Mouse (Mus musculus) neural tube, embryonic 12.5 days (tissue): ENCODE measurements at regions not wholly inside any gene's neighbourhood (a gene's known extent, or its start where the extent isn't known, plus 50 kb on each side); places are given as distances from the start of the nearest gene placed in this dataset.
"Not testable (repeated sequence)": the region's sequence is repeated elsewhere in the genome, so short reads cannot be mapped to it uniquely, and the experiment has no call there.

Source experiments
- ATAC-seq: fragments of 200-750 bp; cut with Nextera tagmentation; 2 replicates; pipeline ENCODE4 v1.8.0; 2017; ENCODE audit warnings: low read depth, mild to moderate bottlenecking, moderate TSS enrichment, moderate library complexity; ENCODE audit not compliant: low FRiP score
- H3K27ac ChIP-seq: fragments of 300-500 bp; sonication (generic); 2 replicates; pipeline ENCODE4 v1.5.1; 2016
- H3K27me3 ChIP-seq: fragments of 300-500 bp; sonication (generic); replicated peaks from 2 replicates; pipeline ENCODE4 v1.6.1; 2016; ENCODE audit warnings: mild to moderate bottlenecking
- H3K36me3 ChIP-seq: fragments of 300-500 bp; sonication (generic); 2 replicates; pipeline ENCODE4 v1.6.1; 2016; ENCODE audit warnings: mild to moderate bottlenecking
- H3K4me1 ChIP-seq: fragments of 300-500 bp; sonication (generic); 2 replicates; pipeline ENCODE4 v1.6.1; 2016
- H3K4me2 ChIP-seq: fragments of 300-500 bp; sonication (generic); replicated peaks from 2 replicates; pipeline ENCODE4 v1.6.1; 2016; ENCODE audit warnings: mild to moderate bottlenecking
- H3K4me3 ChIP-seq: fragments of 300-500 bp; sonication (generic); 2 replicates; pipeline ENCODE4 v1.5.1; 2016
- H3K9ac ChIP-seq: fragments of 300-500 bp; sonication (generic); 2 replicates; pipeline ENCODE4 v1.6.1; 2016; ENCODE audit warnings: mild to moderate bottlenecking
- H3K9me3 ChIP-seq: fragments of 300-500 bp; sonication (generic); 2 replicates; pipeline ENCODE4 v1.6.1; 2016; ENCODE audit warnings: mild to moderate bottlenecking
- WGBS: fragments of 180-500 bp; shearing (Covaris S2); methylation state at CpG from one replicate; pipeline ENCODE4 v1.1.7; 2016; 5-methylcytosine and 5-hydroxymethylcytosine counted together

GRCm38 (mm10) chr8:103686233-103686632 is 415.2 kb upstream of the Cdh5 start:
- H3K4me2 ChIP-seq, H3K27me3 ChIP-seq, H3K4me3 ChIP-seq, H3K36me3 ChIP-seq, H3K9me3 ChIP-seq, ATAC-seq, H3K4me1 ChIP-seq, H3K9ac ChIP-seq, H3K27ac ChIP-seq: not testable (repeated sequence)
- 90% methylated on average over 5 of the region's 5 CpGs for WGBS

DNA sequence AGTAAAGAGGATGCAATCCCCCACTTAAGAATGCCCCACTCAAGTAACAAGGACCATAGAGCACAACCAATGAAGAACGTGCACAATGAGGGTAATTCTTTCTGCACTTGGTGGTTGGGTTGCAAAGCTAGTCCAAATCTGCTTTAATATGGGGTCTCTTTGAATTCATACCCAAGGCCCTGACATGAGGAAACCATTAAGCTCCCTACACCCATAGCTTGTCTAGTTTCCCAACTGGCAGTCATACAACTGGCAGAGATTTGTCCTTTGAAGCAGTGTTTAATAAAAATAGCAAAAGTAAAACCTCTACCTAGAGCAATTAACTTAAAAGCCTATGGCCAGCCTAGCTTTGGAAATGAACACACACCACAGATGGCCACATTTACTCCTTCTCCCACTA is 411.0 kb upstream of the Cdh5 start:
- Histone ChIP-seq H3K9ac (no peak overlapping the region), H3K27ac (no peak overlapping the region), H3K4me3 (no peak overlapping the region), H3K4me2 (no peak overlapping the region), H3K27me3 (no peaks in the 10 kb centered on the region), H3K4me1 (no peaks in the 10 kb centered on the region), H3K9me3 (no peaks in the 10 kb centered on the region), H3K36me3 (no peaks in the 10 kb centered on the region)
- ATAC-seq, result no peak
- 80% methylated on average over 1 of the region's 1 CpGs for WGBS

DNA sequence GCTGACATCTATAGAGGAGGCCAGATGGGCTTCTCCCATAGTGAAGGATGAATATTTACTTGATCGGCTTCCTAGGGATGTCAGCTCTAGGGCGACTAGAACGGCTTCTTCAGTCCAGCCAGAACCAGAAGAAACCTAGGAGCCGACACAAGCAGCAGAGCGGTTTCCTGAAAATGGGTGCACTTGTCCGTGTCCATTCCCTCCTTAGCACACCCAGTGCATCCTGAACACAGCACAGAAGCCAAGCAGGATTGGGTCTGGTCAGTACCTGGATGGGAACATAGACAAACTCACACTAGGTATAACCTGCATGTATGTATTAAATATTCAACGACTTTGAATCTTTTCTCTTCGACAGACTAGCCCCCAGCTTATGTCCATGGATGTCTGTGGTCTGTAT is 407.9 kb upstream of the Cdh5 start:
- H3K4me2 ChIP-seq, result no peak overlapping the region
- 0 out of 2 replicates have a peak, but pooled peaks cover 4% of the 10 kb centered on the region for H3K9me3 ChIP-seq
- H3K4me3 ChIP-seq, result no peak overlapping the region
- H3K27ac ChIP-seq, result no peak overlapping the region
- H3K36me3 ChIP-seq, result no peaks in the 10 kb centered on the region
- no peaks in the 10 kb centered on the region for H3K4me1 ChIP-seq
- no peaks in the 10 kb centered on the region for H3K27me3 ChIP-seq
- WGBS, result 92% methylated on average over 8 of the region's 8 CpGs
- no peak overlapping the region for H3K9ac ChIP-seq
- ATAC-seq, result no peak

- WGBS, result 77% methylated on average over 7 of the region's 7 CpGs
Measured at GRCm38 (mm10) chr8:103694331-103694891, 407.0 kb upstream of the Cdh5 start.

DNA sequence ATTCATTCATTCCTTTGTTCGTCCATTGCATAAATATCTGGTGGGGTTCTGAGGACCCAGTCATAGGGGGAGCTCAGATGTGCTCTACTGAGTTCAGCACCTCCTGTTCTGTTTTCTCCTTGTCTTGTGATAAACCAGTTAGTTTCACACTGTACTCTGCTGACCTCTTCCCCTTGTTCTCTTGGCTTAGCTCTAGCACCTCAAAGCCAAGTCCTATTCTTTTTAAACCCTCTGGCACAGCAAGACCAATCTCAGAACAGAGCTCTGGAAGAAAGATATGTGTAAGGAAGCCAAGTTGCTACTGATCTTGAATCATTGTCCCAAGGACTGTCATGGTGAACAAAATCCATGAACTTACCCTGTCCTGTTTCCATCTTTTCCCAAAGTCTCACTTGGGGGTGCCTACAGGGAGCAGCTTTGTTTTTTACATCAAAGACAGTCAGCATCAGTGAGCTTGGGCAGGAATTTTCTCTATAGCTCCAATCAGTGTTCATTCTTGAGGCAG is 402.4 kb upstream of the Cdh5 start:
- Histone ChIP-seq H3K36me3 (no peaks in the 10 kb centered on the region), H3K27me3 (no peaks in the 10 kb centered on the region), H3K4me3 (no peak overlapping the region), H3K9ac (no peak overlapping the region), H3K4me2 (no peak overlapping the region), H3K27ac (no peak overlapping the region), H3K9me3 (0 out of 2 replicates have a peak, but pooled peaks cover 4% of the 10 kb centered on the region), H3K4me1 (no peaks in the 10 kb centered on the region)
- ATAC-seq, result no peak
- 93% methylated on average over 1 of the region's 1 CpGs for WGBS

More at GRCm38 (mm10) chr8:103694331-103694891, 407.0 kb upstream of the Cdh5 start:
- H3K36me3 ChIP-seq, result no peaks in the 10 kb centered on the region
- H3K4me2 ChIP-seq, result no peak overlapping the region
- H3K27ac ChIP-seq, result no peak overlapping the region
- no peak for ATAC-seq
- no peaks in the 10 kb centered on the region for H3K27me3 ChIP-seq
- no peaks in the 10 kb centered on the region for H3K4me1 ChIP-seq
- no peak overlapping the region for H3K4me3 ChIP-seq
- H3K9me3 ChIP-seq, result 0 out of 2 replicates have a peak, but pooled peaks cover 4% of the 10 kb centered on the region
- H3K9ac ChIP-seq, result no peak overlapping the region

- no peaks in the 10 kb centered on the region for H3K4me1 ChIP-seq
- H3K27ac ChIP-seq, result no peak overlapping the region
- 0 out of 2 replicates have a peak, but pooled peaks cover 4% of the 10 kb centered on the region for H3K9me3 ChIP-seq
- WGBS, result 77% methylated on average over 2 of the region's 2 CpGs
- no peak for ATAC-seq
- no peak overlapping the region for H3K4me3 ChIP-seq
- H3K9ac ChIP-seq, result no peak overlapping the region
- no peaks in the 10 kb centered on the region for H3K27me3 ChIP-seq
- H3K36me3 ChIP-seq, result no peaks in the 10 kb centered on the region
- H3K4me2 ChIP-seq, result no peak overlapping the region
Measured at GRCm38 (mm10) chr8:103702236-103702635, 399.2 kb upstream of the Cdh5 start.

- H3K27me3 ChIP-seq, result no peaks in the 10 kb centered on the region
- H3K9me3 ChIP-seq, result no peaks in the 10 kb centered on the region
- H3K27ac ChIP-seq, result no peak overlapping the region
- H3K9ac ChIP-seq, result no peak overlapping the region
- 86% methylated on average over 2 of the region's 2 CpGs for WGBS
- no peaks in the 10 kb centered on the region for H3K36me3 ChIP-seq
- no peaks in the 10 kb centered on the region for H3K4me1 ChIP-seq
- no peak overlapping the region for H3K4me3 ChIP-seq
- H3K4me2 ChIP-seq, result no peak overlapping the region
- no peak for ATAC-seq
Measured at GRCm38 (mm10) chr8:103706084-103706483, 395.3 kb upstream of the Cdh5 start.

GRCm38 (mm10) chr8:103710871-103711270 is 390.6 kb upstream of the Cdh5 start:
- not testable (repeated sequence) for H3K9ac ChIP-seq, H3K36me3 ChIP-seq, ATAC-seq, H3K4me3 ChIP-seq, H3K27me3 ChIP-seq, H3K27ac ChIP-seq, H3K4me2 ChIP-seq, H3K9me3 ChIP-seq, H3K4me1 ChIP-seq
- 90% methylated on average over 7 of the region's 7 CpGs for WGBS

GRCm38 (mm10) chr8:103717723-103718122 is 383.7 kb upstream of the Cdh5 start:
- H3K4me2 ChIP-seq, result no peak overlapping the region
- WGBS, result 81% methylated on average over 4 of the region's 4 CpGs
- ATAC-seq, result no peak
- H3K36me3 ChIP-seq, result no peaks in the 10 kb centered on the region
- no peaks in the 10 kb centered on the region for H3K4me1 ChIP-seq
- H3K27ac ChIP-seq, result no peak overlapping the region
- H3K9me3 ChIP-seq, result no peaks in the 10 kb centered on the region
- H3K27me3 ChIP-seq, result no peaks in the 10 kb centered on the region
- no peak overlapping the region for H3K4me3 ChIP-seq
- no peak overlapping the region for H3K9ac ChIP-seq

DNA sequence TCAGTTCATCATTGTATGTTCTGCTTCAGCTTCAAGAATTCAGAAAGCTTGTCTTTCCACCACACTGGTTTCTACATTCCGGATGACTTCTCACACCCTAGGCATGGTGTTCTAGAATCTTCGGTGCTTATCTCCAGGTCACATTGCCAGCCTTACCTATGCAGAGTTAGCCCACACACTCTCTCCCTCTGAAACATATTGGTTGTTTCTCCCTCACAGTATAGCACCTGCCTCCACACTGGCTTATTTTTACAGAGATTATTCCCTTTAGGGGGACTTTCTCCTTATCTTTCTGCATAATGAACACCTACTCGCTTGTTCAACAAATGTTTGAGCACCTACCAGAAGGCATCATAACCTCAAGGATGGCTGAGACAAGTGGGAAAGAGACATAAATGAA is 368.0 kb upstream of the Cdh5 start:
- 92% methylated on average over 3 of the region's 3 CpGs for WGBS
- no peak for ATAC-seq
- no peaks in the 10 kb centered on the region for H3K27me3 ChIP-seq
- H3K27ac ChIP-seq, result no peak overlapping the region
- no peaks in the 10 kb centered on the region for H3K36me3 ChIP-seq
- H3K9ac ChIP-seq, result no peak overlapping the region
- no peak overlapping the region for H3K4me2 ChIP-seq
- H3K9me3 ChIP-seq, result no peaks in the 10 kb centered on the region
- no peaks in the 10 kb centered on the region for H3K4me1 ChIP-seq
- no peak overlapping the region for H3K4me3 ChIP-seq

- no peak overlapping the region for H3K9ac ChIP-seq
- H3K36me3 ChIP-seq, result no peaks in the 10 kb centered on the region
- no peak for ATAC-seq
- H3K4me1 ChIP-seq, result no peaks in the 10 kb centered on the region
- no peak overlapping the region for H3K4me2 ChIP-seq
- no peaks in the 10 kb centered on the region for H3K27me3 ChIP-seq
- H3K27ac ChIP-seq, result no peak overlapping the region
- WGBS, result 76% methylated on average over 8 of the region's 8 CpGs
- H3K9me3 ChIP-seq, result no peaks in the 10 kb centered on the region
- H3K4me3 ChIP-seq, result no peak overlapping the region
Measured at GRCm38 (mm10) chr8:103738330-103738729, 363.1 kb upstream of the Cdh5 start.

- WGBS, result 78% methylated on average over 8 of the region's 8 CpGs
- Histone ChIP-seq H3K36me3 (no peaks in the 10 kb centered on the region), H3K27me3 (no peaks in the 10 kb centered on the region), H3K4me2 (no peak overlapping the region), H3K27ac (no peak overlapping the region), H3K4me1 (no peaks in the 10 kb centered on the region), H3K9ac (no peak overlapping the region), H3K4me3 (no peak overlapping the region), H3K9me3 (no peaks in the 10 kb centered on the region)
- ATAC-seq, result no peak
Measured at GRCm38 (mm10) chr8:103741395-103741794, 360.0 kb upstream of the Cdh5 start.

DNA sequence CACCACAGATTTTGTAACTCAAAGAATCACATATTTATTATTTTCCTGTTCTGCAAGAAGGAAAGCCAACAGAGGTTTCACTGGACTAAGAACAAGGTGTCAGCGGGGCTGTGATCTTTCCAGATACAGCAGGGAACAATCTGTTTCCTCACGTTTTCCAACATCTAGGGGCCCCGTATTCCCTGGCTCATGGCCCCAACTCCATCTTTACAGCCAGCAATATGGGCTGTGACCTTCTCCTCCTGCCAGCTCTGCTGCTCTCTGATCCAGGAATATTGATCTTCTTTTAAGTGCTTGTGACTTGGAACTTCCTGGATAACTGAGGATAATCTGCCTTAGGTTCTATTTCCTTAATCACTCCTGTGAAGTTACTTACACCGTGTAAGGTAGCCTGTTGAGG is 352.7 kb upstream of the Cdh5 start:
- no peaks in the 10 kb centered on the region for H3K9me3 ChIP-seq
- H3K4me1 ChIP-seq, result peaks cover 6% of the 10 kb centered on the region; the same call in 1 of the 2 replicates
- ATAC-seq, result no peak
- H3K9ac ChIP-seq, result no peak overlapping the region
- no peak overlapping the region for H3K27ac ChIP-seq
- WGBS, result 78% methylated on average over 4 of the region's 4 CpGs
- H3K4me2 ChIP-seq, result no peak overlapping the region
- H3K4me3 ChIP-seq, result no peak overlapping the region
- H3K27me3 ChIP-seq, result no peaks in the 10 kb centered on the region
- no peaks in the 10 kb centered on the region for H3K36me3 ChIP-seq
